Mouse (Mus musculus) layer of hippocampus, adult 8-10 months (tissue): Measurements from ENCODE around the gene Mtfmt. TPM values are rescaled to one million over a fixed set of nuclear protein-coding genes. Genes with fewer than 3 reads are reported as not detected.

Experiments used
- DNase-seq, 2 experiments: peaks; one replicate each; pipeline ENCODE4 v3.0.0; 2022; ENCODE audit warnings: low spot score in 2 of 2
- total RNA-seq, 4 experiments: library from RNA; stranded (reverse); gene quantifications; 2 replicates each; pipeline ENCODE4 v1.2.4; 2022

Mtfmt gene
- 10 to 100 TPM; 16.6 to 20.5 (median 18.5) TPM for total RNA-seq

DNA sequence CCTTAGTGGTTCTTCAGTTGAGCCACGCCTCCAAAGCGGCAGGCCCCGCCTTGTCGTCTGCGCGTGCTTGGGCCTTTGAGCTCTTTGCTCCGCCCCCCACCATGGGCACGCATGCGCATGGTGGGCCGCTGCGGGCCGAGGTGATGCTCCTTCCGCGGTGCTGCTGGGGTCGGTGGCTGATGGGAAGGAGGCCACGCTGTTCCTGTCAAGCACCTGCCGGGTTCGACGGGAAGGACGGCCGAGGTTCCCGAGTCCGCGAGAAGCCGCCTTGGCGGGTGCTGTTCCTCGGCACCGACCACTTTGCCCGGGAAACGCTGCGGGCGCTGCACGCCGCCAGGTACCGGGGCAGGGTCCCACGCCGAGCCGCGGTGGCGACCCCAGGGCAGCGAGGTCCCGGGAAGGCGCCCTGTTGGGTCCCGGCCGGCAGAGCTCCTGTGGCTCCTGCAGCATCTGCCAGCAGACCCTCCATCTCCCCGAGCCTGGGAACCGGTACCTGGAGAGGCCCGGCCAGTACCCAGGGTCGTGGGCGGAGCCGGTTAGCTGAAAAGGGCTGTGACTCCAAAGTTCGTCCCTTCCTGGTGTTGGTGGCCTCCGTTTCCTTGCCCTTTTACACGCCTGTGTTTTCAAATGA lies at the start of gene Mtfmt:
Mtfmt (plus strand) TSS at position 112 of the 631 bp plus-strand sequence.
- peak; percentile 81 to 85 for DNase-seq

- DNase-seq, result no peak
Observed at GRCm38 (mm10) chr9:65386373-65387140, 49.0 kb upstream of the Mtfmt start.

DNA sequence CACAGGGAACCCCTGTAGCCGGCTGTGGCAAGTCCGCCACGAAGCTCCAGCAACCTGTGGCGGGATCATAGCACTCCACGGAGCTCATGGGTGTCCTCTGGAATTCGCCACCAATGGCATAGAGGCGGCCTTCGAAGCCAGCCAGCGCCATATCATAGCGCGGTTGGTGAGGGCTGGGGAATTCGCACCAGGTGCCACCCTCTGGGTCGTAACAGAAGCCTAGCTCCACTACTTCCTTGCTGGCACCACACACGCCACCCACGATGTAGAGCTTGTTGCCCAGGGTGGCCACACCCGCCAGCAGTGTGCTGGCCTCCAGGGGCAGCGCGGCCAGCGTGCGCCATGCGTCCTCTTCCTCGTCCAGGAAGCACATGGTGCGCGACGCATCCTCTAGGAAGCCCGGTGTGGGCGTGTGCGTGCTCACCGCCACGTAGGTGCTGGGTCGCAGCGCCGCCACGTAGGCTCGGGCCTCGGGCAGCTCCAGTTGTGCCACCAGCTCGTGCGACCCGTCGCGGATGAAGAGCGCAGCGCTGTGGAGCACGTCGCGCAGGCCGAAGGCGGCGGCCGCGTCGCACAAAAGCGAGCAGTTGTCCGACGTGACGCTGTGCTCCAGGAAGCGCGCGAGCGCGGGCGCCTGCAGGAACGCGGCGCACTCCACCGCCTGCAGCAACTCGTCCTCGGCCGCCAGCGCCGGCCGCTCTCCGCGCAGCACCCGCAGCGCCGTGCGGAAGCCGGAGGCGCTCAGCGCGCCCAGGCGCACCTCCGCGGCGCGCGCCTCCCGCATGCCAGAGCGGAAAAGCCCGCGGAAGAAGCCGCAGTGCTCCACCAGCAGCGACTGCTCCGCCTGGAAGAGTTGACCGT lies 44.6 kb upstream of the Mtfmt start:
- no peak for DNase-seq

- DNase-seq, result no peak
Observed at GRCm38 (mm10) chr9:65391613-65391964, 44.0 kb upstream of the Mtfmt start, which contains the start of gene Kbtbd13. TSS of gene Kbtbd13 (minus strand) at chr9:65391652.

GRCm38 (mm10) chr9:65392638-65393364 lies 42.8 kb upstream of the Mtfmt start:
- DNase-seq, result peak in 1 of 2 experiments; percentile 59

DNA sequence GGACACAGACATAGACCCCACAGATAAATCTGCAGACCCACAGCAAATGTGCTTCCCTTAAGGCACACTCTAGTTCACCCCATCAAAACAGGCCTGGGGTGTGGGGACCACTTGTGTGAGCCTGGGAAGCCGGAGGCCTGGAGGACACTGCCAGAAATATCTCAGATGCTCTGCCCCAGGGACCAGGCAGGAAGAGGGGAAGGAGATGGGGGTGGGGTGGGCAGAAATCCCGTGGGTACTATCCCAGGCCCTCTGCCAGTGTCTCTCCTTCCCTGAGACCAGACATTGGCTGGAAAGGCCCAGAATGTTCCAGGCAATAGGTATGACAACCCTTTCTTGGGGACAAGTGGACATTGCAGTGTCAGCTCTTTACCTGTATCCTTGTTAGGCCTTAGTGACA lies 42.0 kb upstream of the Mtfmt start:
- DNase-seq, result no peak

DNA sequence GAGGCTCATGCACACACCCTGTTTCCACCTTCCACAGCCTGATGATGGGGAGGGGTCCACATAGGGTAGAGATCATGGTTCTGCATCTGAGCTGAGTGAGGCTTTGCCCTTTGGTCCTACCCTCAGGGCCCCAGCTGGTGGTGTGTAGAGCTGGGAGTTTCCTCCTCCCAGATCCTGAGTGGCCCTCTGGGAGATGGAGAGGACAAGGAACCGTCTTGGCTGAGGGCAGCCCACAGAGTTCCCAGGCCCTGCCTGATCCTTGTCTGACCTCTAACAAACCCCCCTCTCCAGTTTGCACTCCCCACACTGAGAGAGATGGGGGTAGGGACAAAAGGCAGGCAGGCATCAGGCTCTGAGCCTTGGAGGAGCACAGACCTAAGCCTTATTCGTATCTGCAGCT lies 41.2 kb upstream of the Mtfmt start:
- DNase-seq, result no peak

DNA sequence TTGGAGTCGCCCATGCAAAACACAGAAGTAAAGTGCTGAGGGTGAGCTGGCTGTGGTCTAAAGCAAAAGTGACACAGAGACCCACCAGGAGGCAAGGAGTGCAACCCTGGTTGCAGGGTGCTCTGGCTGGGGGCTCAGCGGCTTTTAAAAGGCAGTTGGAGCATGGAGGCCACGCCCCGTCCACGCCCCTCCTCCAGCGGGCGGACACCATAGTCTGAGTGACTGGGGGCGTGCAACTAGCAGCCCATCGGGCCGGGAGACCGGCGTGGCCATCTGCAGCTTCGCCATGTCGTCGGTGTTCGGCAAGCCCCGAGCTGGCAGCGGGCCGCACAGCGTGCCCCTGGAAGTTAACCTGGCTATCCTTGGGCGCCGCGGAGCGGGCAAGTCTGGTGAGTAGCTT lies 37.3 kb upstream of the Mtfmt start, which contains the start of gene Rasl12:
Rasl12 (plus strand) TSS at position 228 of the 400 bp plus-strand sequence.
- peak; percentile 30 to 36 for DNase-seq

DNA sequence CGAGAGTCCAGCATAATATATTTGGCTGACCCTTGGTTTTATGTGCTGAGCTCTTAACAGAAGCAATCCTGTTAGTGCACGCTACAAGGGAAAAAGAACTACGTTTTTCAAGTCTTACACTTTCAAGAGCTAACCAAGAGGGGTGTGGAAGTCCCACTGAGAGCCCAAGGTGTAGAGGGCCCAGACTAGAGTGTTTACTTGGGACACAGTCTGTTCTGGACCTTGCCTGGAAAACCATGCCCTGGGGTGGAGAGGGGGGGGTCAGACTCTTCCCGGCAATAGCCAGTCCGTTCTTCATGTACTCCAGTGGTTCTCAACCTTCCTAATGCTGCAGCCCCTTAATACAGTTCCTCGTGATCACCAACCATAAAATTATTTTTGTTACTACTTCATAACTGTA lies 35.6 kb upstream of the Mtfmt start:
- no peak for DNase-seq

GRCm38 (mm10) chr9:65404331-65405183 lies 31.0 kb upstream of the Mtfmt start:
- peak; percentile 59 to 75 for DNase-seq

GRCm38 (mm10) chr9:65405184-65405449 lies 30.5 kb upstream of the Mtfmt start:
- no peak for DNase-seq

DNA sequence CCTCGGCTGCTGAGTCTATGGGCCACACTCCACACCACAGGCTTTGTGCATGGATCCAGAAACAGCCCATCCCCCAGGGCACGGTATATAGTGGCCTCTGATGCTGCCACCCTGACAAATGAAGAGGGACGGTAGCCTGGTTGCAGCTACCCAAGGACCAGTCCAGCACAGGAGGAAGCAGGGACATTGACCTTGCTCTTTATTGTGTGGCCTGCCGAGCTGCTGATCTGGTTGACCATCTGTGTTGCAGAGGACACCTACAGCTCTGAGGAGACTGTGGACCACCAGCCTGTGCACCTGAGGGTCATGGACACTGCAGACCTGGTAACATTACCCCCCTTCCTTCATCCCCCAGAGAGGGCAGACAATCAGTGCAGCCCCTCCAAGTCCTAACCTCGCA lies 28.3 kb upstream of the Mtfmt start:
- no peak for DNase-seq

- no peak for DNase-seq
Observed at GRCm38 (mm10) chr9:65407861-65408260, 27.7 kb upstream of the Mtfmt start.

- DNase-seq, result no peak
Observed at GRCm38 (mm10) chr9:65408871-65409295, 26.7 kb upstream of the Mtfmt start.

GRCm38 (mm10) chr9:65410378-65410777 lies 25.2 kb upstream of the Mtfmt start:
- DNase-seq, result no peak

GRCm38 (mm10) chr9:65411326-65411725 lies 24.3 kb upstream of the Mtfmt start:
- no peak for DNase-seq

DNA sequence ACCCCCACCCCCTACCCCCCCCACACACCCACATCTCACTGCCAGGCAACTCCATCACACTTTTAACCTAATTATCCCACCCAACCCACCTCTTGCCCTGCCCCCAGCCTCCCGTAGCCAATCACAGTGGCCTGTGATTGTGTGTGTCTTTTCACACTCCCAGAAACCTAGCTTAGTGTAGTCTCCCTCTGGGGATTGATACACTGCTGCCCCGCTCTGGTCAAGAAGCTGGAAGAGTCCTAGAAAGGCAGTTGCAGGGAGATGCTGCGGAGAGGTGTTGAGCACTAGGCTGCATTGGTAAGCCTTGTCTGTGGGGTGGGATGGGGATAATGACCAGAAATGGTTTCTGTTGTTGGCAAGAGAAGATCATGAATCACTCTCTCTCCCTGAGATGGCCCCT lies 17.8 kb upstream of the Mtfmt start:
- no peak for DNase-seq

DNA sequence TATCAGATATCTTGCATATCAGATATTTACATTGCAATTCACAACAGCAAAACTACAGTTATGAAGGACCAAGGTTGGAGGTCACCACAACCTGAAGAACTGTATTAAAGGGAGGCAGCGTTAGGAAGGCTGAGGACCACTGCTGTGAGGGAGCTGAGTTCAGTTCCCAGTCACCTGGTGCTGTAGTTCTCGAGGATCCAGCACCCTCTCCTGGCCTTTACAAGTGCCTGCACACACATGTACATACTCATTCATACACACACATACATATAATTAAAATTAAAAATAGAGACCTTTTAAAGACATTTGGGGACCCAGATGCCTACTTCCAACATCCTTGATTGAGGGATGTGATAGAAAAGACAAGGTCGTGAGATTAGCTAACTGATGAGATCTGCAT lies 15.9 kb upstream of the Mtfmt start:
- no peak for DNase-seq

GRCm38 (mm10) chr9:65422760-65423501 lies 12.7 kb upstream of the Mtfmt start, which contains the start of gene Slc51b:
TSS of gene Slc51b (minus strand) at chr9:65422955.
- DNase-seq, result no peak

DNA sequence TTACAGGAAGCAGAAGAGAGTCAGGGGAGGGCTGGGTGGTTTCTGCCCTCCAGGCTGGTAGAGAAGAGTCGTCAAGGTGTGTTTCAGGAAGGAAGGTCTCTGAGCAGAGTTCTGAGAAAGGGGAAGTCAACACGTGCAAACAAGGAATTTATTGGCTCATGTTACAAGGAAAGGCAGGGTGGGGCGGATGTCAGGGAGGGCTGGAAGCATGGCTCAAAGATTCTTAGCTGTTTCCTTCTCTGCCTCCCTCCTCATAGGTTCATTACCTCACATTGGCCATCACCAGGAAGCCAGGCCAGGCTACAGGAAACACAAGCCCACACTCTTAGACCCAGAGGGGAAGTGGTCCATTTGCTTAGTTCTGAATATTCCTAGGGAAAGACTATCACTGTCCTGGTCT lies 11.2 kb upstream of the Mtfmt start:
- no peak for DNase-seq
